Mouse (Mus musculus): ENCODE data around the gene Gm26602. TPM values are rescaled to one million over a fixed set of nuclear protein-coding genes. Genes with fewer than 3 reads are reported as not detected.

The Gm26602 gene
- polyA plus RNA-seq, 1 experiment from 2014 or later = 2.9 TPM

DNA sequence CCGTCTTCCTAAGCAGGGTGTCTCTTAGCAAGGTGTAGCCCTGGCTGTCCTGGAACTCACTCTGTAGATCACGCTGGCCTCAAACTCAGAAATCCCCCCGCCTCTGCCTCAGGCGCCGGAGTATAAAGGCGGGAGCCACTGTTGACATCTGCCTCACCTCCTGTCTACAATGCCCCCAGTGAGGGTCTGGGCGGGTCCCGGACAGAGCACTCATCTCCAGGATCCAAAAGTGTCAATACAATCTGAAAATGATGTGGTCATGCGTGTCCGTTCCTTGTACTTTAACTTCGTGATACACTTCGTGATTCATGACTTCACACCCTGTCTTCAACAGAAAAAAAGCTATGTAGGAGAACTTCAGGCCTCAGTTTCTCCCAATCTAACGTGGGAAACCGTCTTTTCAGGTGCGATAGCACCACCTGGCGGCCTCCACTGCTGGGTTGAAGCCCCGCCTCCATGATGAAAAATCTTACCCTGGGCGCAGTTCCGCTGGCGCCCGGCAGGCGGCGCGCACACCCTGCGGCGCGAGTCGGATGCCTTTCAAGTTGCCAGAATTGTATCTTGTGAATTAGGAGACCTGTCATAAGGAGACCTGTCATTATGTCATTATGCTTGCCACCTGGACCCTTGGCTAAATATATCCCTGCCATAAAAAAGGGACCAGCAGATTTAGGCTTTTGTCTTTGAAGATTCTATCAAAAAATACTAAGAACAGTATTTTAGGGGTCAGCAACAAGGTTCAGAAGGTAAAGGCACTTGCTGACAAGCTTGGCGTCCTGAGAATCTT, 14.5 kb downstream of the Gm26602 start:
- 11% methylated on average over 29 of the region's 29 CpGs for WGBS
- peak overlapping the region; percentile 90 for H3K4me2 ChIP-seq (replicated peaks; ENCODE audit: low read depth)
- peaks cover 21% of the 10 kb centered on the region for H3K27me3 ChIP-seq (replicated peaks; ENCODE audit: control insufficient read depth, insufficient read depth, low read length)
- peaks cover 2% of the 10 kb centered on the region; the same call in 1 of the 2 replicates for H3K36me3 ChIP-seq (ENCODE audit: control insufficient read depth, insufficient read depth)
- peak; percentile 100 for TF ChIP-seq CTCF (IDR thresholded peaks at IDR 0.05; ENCODE audit: low read depth)
- no peak overlapping the region for H3K9ac ChIP-seq (ENCODE audit: low read depth, low read length)
- H3K4me3 ChIP-seq (ENCODE audit: low read depth, low read length) = no peak overlapping the region
- H3K9me3 ChIP-seq (ENCODE audit: control insufficient read depth) = no peaks in the 10 kb centered on the region
- no peak for ATAC-seq
- H3K4me1 ChIP-seq (replicated peaks; ENCODE audit: control insufficient read depth, insufficient read depth, low read length) = peaks cover 7% of the 10 kb centered on the region; the same call in 1 of the 2 replicates
- 0 out of 2 replicates have a peak overlapping the region, but pooled peaks have one; percentile 92 for H3K27ac ChIP-seq (ENCODE audit: low read depth, low read length)

DNA sequence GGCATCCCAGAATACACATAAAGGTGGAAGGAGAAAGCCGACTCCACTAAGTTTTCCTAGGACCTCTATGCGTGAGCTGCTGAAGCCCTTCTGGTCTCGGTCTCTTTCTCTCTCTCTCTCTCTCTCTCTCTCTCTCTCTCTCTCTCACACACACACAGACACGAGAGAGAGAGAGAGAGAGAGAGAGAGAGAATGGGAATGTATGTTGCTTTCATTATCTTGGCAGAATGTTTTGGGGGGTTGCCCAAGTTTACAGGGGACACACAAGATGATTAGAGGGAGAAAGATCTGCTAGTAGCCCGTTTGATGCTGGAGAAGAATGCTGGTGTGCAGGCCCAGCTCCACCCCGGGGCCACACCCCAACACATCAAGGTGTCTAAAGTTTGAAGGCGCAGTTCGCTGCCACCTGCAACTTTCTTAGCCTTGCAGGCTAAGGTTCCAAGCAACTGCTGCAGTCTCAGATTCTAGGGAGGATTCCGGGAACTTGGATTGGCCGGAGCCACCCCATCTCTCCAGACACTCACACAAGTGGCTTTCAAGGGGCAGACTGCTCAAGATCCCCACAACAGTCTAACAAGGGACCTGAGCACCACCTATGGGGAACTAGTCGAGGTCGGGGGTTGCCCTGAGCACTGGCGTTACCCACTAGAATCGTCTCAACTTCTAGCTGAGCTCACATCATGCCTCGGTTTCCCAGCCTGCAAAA, 15.3 kb downstream of the Gm26602 start:
- H3K27me3 ChIP-seq (replicated peaks; ENCODE audit: control insufficient read depth, insufficient read depth, low read length) = peaks cover 13% of the 10 kb centered on the region
- peak overlapping the region; percentile 92 for H3K27ac ChIP-seq (ENCODE audit: low read depth, low read length)
- peak overlapping the region; percentile 98 for H3K4me3 ChIP-seq (ENCODE audit: low read depth, low read length)
- peak overlapping the region; percentile 91 for H3K9ac ChIP-seq (ENCODE audit: low read depth, low read length)
- TF ChIP-seq CTCF (IDR thresholded peaks at IDR 0.05; ENCODE audit: low read depth) = 0 out of 2 replicates have a peak, but pooled peaks have one; percentile 1
- WGBS = 5% methylated on average over 15 of the region's 15 CpGs
- no peaks in the 10 kb centered on the region for H3K9me3 ChIP-seq (ENCODE audit: control insufficient read depth)
- peak overlapping the region; percentile 90 for H3K4me2 ChIP-seq (replicated peaks; ENCODE audit: low read depth)
- no peak; the same call in 1 of the 2 replicates for ATAC-seq
- peaks cover 10% of the 10 kb centered on the region for H3K36me3 ChIP-seq (ENCODE audit: control insufficient read depth, insufficient read depth)
- peaks cover 7% of the 10 kb centered on the region; the same call in 1 of the 2 replicates for H3K4me1 ChIP-seq (replicated peaks; ENCODE audit: control insufficient read depth, insufficient read depth, low read length)

DNA sequence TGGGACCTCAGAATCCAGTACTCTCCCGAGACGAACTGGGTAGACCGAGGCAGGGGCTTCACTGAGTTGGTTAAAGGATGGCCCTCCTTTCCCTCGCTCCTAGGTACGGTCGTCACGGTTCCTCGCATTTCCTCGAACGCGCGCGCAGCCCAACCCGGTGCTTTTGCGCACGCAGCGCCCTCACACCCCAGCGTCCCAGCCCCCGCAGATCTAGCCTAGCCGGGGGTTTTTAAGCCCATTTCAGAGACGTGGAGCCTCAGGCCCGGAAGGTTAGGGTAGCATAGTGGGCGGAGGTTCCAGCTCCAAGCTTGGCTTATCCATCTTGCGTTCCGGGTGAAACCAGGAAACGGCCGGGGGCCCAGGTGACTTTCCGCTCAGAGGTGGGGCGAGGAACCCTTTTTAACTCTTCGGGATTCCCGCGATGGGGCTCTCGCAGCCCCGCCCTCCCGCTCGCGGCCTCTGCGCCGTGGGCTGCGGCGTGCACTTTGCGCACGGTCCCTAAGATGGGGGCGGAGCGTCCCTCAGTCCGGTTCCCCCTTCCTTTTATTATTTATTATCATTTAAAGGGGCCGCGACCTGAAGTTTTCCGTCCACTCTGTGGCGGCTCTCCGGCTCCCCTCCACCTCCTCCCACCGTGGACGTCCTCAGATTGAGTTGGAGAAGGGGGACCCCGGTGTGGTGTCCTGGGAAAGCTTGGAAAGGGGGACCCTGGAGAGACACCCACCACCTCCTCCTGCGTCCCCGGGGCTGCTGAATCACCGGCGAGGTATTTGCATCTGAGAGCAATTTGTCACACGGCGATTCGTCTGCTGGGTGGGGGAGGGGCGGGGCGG, 16.1 kb downstream of the Gm26602 start, which contains the start of gene Arid3a:
Gene Arid3a, plus strand, starts transcription at position 553 of the 833 bp plus-strand sequence.
- under 1% methylated on average over 63 of the region's 63 CpGs for WGBS
- H3K4me1 ChIP-seq (replicated peaks; ENCODE audit: control insufficient read depth, insufficient read depth, low read length) = peaks cover 4% of the 10 kb centered on the region; the same call in 1 of the 2 replicates
- H3K36me3 ChIP-seq (ENCODE audit: control insufficient read depth, insufficient read depth) = peaks cover 17% of the 10 kb centered on the region

DNA sequence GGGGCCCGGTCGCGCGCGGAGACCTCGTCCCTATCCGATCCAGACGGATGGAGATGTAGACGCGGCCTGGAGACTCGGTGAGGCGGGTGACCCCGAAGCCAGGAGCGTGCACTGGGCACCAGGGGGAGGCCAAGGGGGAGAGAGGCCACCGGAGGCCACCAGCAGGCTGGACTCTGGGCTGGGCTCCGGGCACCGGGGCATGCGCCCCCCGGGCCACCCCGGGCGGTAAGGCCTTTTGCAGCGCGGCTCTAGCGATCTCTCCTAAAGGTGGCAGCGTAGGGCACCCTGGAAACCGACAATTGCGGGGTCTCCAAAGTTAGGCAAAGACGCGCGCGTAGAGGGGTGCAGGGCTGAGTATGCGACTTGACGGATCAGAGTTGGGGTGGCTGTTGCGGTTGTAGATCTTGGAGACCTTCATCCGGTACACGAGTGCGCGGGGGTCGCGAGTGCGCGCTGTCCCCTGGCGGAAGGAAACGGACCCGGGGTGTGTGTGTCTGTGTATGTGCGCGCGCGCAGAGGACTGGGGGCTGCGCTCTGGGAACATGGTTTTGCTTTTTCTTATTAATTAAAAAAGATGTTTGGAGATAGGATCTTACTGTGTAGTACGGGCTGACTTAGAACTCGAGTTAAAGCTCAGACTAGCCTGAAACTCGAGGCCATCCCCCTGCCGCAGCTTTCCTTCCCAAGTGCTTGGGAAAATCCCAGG, 16.8 kb downstream of the Gm26602 start:
- Histone ChIP-seq H3K4me1 (replicated peaks; ENCODE audit: control insufficient read depth, insufficient read depth, low read length) (peaks cover 6% of the 10 kb centered on the region; the same call in 1 of the 2 replicates), H3K4me3 (ENCODE audit: low read depth, low read length) (peak overlapping the region; percentile 98), H3K36me3 (ENCODE audit: control insufficient read depth, insufficient read depth) (peaks cover 22% of the 10 kb centered on the region), H3K9me3 (ENCODE audit: control insufficient read depth) (no peaks in the 10 kb centered on the region), H3K4me2 (replicated peaks; ENCODE audit: low read depth) (peak overlapping the region; percentile 90), H3K27ac (ENCODE audit: low read depth, low read length) (peak overlapping the region; percentile 92), H3K27me3 (replicated peaks; ENCODE audit: control insufficient read depth, insufficient read depth, low read length) (peaks cover under 1% of the 10 kb centered on the region; the same call in 1 of the 2 replicates), H3K9ac (ENCODE audit: low read depth, low read length) (peak overlapping the region; percentile 91)
- peak; percentile 26 for ATAC-seq
- WGBS = under 1% methylated on average over 54 of the region's 54 CpGs
- peak; percentile 50 for TF ChIP-seq CTCF (IDR thresholded peaks at IDR 0.05; ENCODE audit: low read depth)

More for the DNA sequence above, 16.1 kb downstream of the Gm26602 start, which contains the start of gene Arid3a:
- no peaks in the 10 kb centered on the region for H3K9me3 ChIP-seq (ENCODE audit: control insufficient read depth)
- H3K4me2 ChIP-seq (replicated peaks; ENCODE audit: low read depth) = peak within 1 kb of the TSS; percentile 90
- H3K4me3 ChIP-seq (ENCODE audit: low read depth, low read length) = peak within 1 kb of the TSS; percentile 98
- TF ChIP-seq CTCF (IDR thresholded peaks at IDR 0.05; ENCODE audit: low read depth) = 0 out of 2 replicates have a peak, but pooled peaks have one; percentile 0
- peak; percentile 79 for ATAC-seq
- H3K27ac ChIP-seq (ENCODE audit: low read depth, low read length) = peak within 1 kb of the TSS; percentile 92
- H3K9ac ChIP-seq (ENCODE audit: low read depth, low read length) = peak within 1 kb of the TSS; percentile 91
- H3K27me3 ChIP-seq (replicated peaks; ENCODE audit: control insufficient read depth, insufficient read depth, low read length) = peaks cover 8% of the 10 kb centered on the region

DNA sequence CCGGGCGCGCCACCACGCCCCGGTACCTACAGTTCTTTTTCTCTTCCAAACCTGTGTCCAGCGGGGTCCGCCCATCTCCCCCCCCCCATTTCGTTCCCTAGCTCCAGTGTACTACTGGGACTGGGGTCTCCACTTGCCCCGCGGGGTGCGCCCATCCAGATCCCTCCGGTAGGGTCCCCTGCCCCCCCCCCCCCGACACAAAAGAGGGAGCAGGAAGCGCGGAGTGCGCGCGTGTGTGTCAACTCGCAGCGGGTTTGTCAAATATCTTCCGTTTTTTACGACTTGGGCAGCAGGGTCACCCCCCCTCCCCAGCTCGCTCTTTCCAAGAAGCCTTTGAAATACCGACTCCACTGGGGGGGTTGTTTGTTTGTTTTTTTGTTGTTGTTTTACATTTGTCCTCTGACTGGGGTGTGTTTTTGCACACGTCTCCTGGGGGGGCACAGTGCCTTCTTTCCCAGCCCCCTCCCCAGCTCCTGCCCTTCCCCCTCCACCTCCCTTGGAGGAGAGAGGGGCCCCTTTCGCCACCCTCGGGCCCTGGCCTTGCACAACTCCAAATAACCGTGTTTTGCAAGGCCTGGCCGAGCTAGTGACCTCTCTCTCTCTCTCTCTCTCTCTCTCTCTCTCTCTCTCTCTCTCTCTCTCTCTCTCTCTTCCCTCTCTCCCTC, 17.5 kb downstream of the Gm26602 start:
- ATAC-seq = no peak
- H3K4me1 ChIP-seq (replicated peaks; ENCODE audit: control insufficient read depth, insufficient read depth, low read length) = peaks cover 10% of the 10 kb centered on the region; the same call in 1 of the 2 replicates
- peak overlapping the region; percentile 90 for H3K4me2 ChIP-seq (replicated peaks; ENCODE audit: low read depth)
- peak overlapping the region; percentile 98 for H3K4me3 ChIP-seq (ENCODE audit: low read depth, low read length)
- no peaks in the 10 kb centered on the region for H3K27me3 ChIP-seq (replicated peaks; ENCODE audit: control insufficient read depth, insufficient read depth, low read length)
- TF ChIP-seq CTCF (IDR thresholded peaks at IDR 0.05; ENCODE audit: low read depth) = no peak
- H3K27ac ChIP-seq (ENCODE audit: low read depth, low read length) = peak overlapping the region; percentile 92
- WGBS = 0% methylated on average over 28 of the region's 29 CpGs
- no peaks in the 10 kb centered on the region for H3K9me3 ChIP-seq (ENCODE audit: control insufficient read depth)
- H3K36me3 ChIP-seq (ENCODE audit: control insufficient read depth, insufficient read depth) = peaks cover 22% of the 10 kb centered on the region
- peak overlapping the region; percentile 91 for H3K9ac ChIP-seq (ENCODE audit: low read depth, low read length)

Data from intestine, postnatal 0 days (tissue).